Mouse (Mus musculus) fat pad, adult 2 months (tissue): ENCODE measurements around the gene Omd.

ENCODE experiments used
- DNase-seq: peaks from one replicate; pipeline ENCODE4 v3.0.0-alpha.2; 2011; ENCODE audit warnings: low read depth, low spot score; ENCODE audit errors: extremely low read depth

Omd gene

GRCm38 (mm10) chr13:49608589-49609322, 26.5 kb downstream of the Omd start:
- DNase-seq = no peak

GRCm38 (mm10) chr13:49617021-49617420, 34.8 kb downstream of the Omd start:
- no peak for DNase-seq

- DNase-seq = no peak
Observed at GRCm38 (mm10) chr13:49618365-49618764, 36.1 kb downstream of the Omd start.

- DNase-seq = no peak
Observed at GRCm38 (mm10) chr13:49623216-49623615, 41.0 kb downstream of the Omd start.

GRCm38 (mm10) chr13:49628167-49628566, 45.9 kb downstream of the Omd start:
- no peak for DNase-seq

GRCm38 (mm10) chr13:49629076-49629475, 46.8 kb downstream of the Omd start:
- no peak for DNase-seq

- no peak for DNase-seq
Observed at GRCm38 (mm10) chr13:49639965-49640364, 57.7 kb downstream of the Omd start.
